Mouse (Mus musculus) neural tube, embryonic 12.5 days (tissue): Measurements from ENCODE around the gene Ptbp1. TPM values are rescaled to one million over a fixed set of nuclear protein-coding genes. Genes with fewer than 3 reads are reported as not detected.

Experiments
- ATAC-seq: fragments of 200-750 bp; cut with Nextera tagmentation; 2 replicates; pipeline ENCODE4 v1.8.0; 2017; ENCODE audit warnings: low read depth, mild to moderate bottlenecking, moderate TSS enrichment, moderate library complexity; ENCODE audit not compliant: low FRiP score
- H3K27ac ChIP-seq: fragments of 300-500 bp; sonication (generic); 2 replicates; pipeline ENCODE4 v1.5.1; 2016
- H3K27me3 ChIP-seq: fragments of 300-500 bp; sonication (generic); replicated peaks from 2 replicates; pipeline ENCODE4 v1.6.1; 2016; ENCODE audit warnings: mild to moderate bottlenecking
- H3K36me3 ChIP-seq: fragments of 300-500 bp; sonication (generic); 2 replicates; pipeline ENCODE4 v1.6.1; 2016; ENCODE audit warnings: mild to moderate bottlenecking
- H3K4me1 ChIP-seq: fragments of 300-500 bp; sonication (generic); 2 replicates; pipeline ENCODE4 v1.6.1; 2016
- H3K4me2 ChIP-seq: fragments of 300-500 bp; sonication (generic); replicated peaks from 2 replicates; pipeline ENCODE4 v1.6.1; 2016; ENCODE audit warnings: mild to moderate bottlenecking
- H3K4me3 ChIP-seq: fragments of 300-500 bp; sonication (generic); 2 replicates; pipeline ENCODE4 v1.5.1; 2016
- H3K9ac ChIP-seq: fragments of 300-500 bp; sonication (generic); 2 replicates; pipeline ENCODE4 v1.6.1; 2016; ENCODE audit warnings: mild to moderate bottlenecking
- H3K9me3 ChIP-seq: fragments of 300-500 bp; sonication (generic); 2 replicates; pipeline ENCODE4 v1.6.1; 2016; ENCODE audit warnings: mild to moderate bottlenecking
- WGBS: fragments of 180-500 bp; shearing (Covaris S2); methylation state at CpG from one replicate; pipeline ENCODE4 v1.1.7; 2016; 5-methylcytosine and 5-hydroxymethylcytosine counted together
- microRNA-seq: library from miRNA; unstranded; fragments of <30 nt; microRNA quantifications from one replicate; pipeline ENCODE4, GENCODE M21; 2017
- polyA plus RNA-seq: library from polyadenylated mRNA; unstranded; fragments of >200 nt; fragmentation: Nextera tagmentation; extraction: Ambion mirVana; gene quantifications from 2 replicates; pipeline ENCODE4 v1.2.1, GENCODE M21; 2016

Ptbp1 gene
- polyA plus RNA-seq, 1 experiment from 2014 or later, result 189 TPM

DNA sequence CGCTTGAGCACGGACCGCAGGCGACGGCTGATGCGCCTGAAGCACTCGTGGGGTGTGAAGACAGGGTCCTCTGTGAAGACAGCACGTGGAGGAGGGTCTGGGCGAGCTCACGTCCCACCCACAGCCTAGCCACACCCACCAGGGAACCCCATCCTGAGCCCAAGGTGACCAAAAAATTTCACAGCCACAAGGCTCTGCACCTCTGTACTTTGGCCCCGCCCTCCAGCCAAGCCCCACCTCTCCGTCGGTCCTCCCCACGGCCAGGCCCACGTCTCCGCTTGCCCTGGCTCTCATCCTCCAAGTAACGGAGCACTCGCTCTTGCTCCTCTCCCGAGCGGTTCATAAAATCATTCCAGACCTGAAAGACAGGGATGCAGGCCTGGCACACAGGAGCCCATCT, 58.2 kb downstream of the Ptbp1 start:
- ATAC-seq, result no peak
- no peak overlapping the region for H3K4me2 ChIP-seq
- no peak overlapping the region for H3K27ac ChIP-seq
- peaks cover 1% of the 10 kb centered on the region for H3K27me3 ChIP-seq
- peaks cover 21% of the 10 kb centered on the region for H3K36me3 ChIP-seq
- no peaks in the 10 kb centered on the region for H3K9me3 ChIP-seq
- WGBS, result 67% methylated on average over 20 of the region's 20 CpGs
- peaks cover 24% of the 10 kb centered on the region for H3K4me1 ChIP-seq
- no peak overlapping the region for H3K9ac ChIP-seq
- H3K4me3 ChIP-seq, result no peak overlapping the region

Small RNAs within 50 kb of the gene (microRNA-seq; reads per million reads assigned to microRNA genes)
- not detected for gene Mir6910

Other genes starting within 250 kb of the Ptbp1 start
- gene C2cd4c, start 240.4 kb upstream of the Ptbp1 start, polyA plus RNA-seq, result 0.09 TPM in 1 of 2 replicates, not detected in the other
- 35.5 and 43.9 TPM in 2 replicates for gene Shc2, start 216.5 kb upstream of the Ptbp1 start, polyA plus RNA-seq
- gene Odf3l2, start 208.7 kb upstream of the Ptbp1 start, polyA plus RNA-seq, result not detected in 2 replicates
- gene Madcam1, start 189.9 kb upstream of the Ptbp1 start, polyA plus RNA-seq, result 1.1 and 2.0 TPM in 2 replicates
- gene Tpgs1, start 185.1 kb upstream of the Ptbp1 start, polyA plus RNA-seq, result 75.2 and 79.6 TPM in 2 replicates
- gene Cdc34, start 172.2 kb upstream of the Ptbp1 start, polyA plus RNA-seq, result 136 and 141 TPM in 2 replicates
- 0.65 and 1.4 TPM in 2 replicates for gene Gzmm, start 165.4 kb upstream of the Ptbp1 start, polyA plus RNA-seq
- gene Bsg, start 149.9 kb upstream of the Ptbp1 start, polyA plus RNA-seq, result 634 and 639 TPM in 2 replicates
- gene Hcn2, start 137.8 kb upstream of the Ptbp1 start, polyA plus RNA-seq, result 0.61 and 0.79 TPM in 2 replicates
- gene Polrmt, start 107.8 kb upstream of the Ptbp1 start, polyA plus RNA-seq, result 44.7 and 44.9 TPM in 2 replicates
- gene Fgf22, start 99.4 kb upstream of the Ptbp1 start, polyA plus RNA-seq, result 0.55 and 1.2 TPM in 2 replicates
- gene Rnf126, start 87.5 kb upstream of the Ptbp1 start, polyA plus RNA-seq, result 115 and 118 TPM in 2 replicates
- 1.5 and 2.0 TPM in 2 replicates for gene Fstl3, start 77.2 kb upstream of the Ptbp1 start, polyA plus RNA-seq
- gene Prss57, start 63.5 kb upstream of the Ptbp1 start, polyA plus RNA-seq, result 0.16 and 0.42 TPM in 2 replicates
- 196 and 205 TPM in 2 replicates for gene Palm, start 60.9 kb upstream of the Ptbp1 start, polyA plus RNA-seq
- 1.6 and 2.3 TPM in 2 replicates for gene Misp, start 33.4 kb upstream of the Ptbp1 start, polyA plus RNA-seq
- 12.6 and 15.5 TPM in 2 replicates for gene Prtn3, start 20.0 kb downstream of the Ptbp1 start, polyA plus RNA-seq
- 296 and 301 TPM in 2 replicates for gene Plppr3, start 20.2 kb downstream of the Ptbp1 start, polyA plus RNA-seq
- gene Elane, start 31.8 kb downstream of the Ptbp1 start, polyA plus RNA-seq, result 0.34 and 0.53 TPM in 2 replicates
- not detected in 2 replicates for gene Cfd, start 36.4 kb downstream of the Ptbp1 start, polyA plus RNA-seq
- 60.5 and 62.6 TPM in 2 replicates for gene Med16, start 54.5 kb downstream of the Ptbp1 start, polyA plus RNA-seq
- gene Gm26602, start 56.4 kb downstream of the Ptbp1 start, polyA plus RNA-seq, result 28.4 and 40.5 TPM in 2 replicates
- 1.1 and 1.3 TPM in 2 replicates for gene Kiss1r, start 62.5 kb downstream of the Ptbp1 start, polyA plus RNA-seq
- 185 and 186 TPM in 2 replicates for gene R3hdm4, start 66.8 kb downstream of the Ptbp1 start, polyA plus RNA-seq
- gene Arid3a, start 72.6 kb downstream of the Ptbp1 start, polyA plus RNA-seq, result 4.9 and 7.7 TPM in 2 replicates
- 84.5 and 98.3 TPM in 2 replicates for gene Wdr18, start 105.7 kb downstream of the Ptbp1 start, polyA plus RNA-seq
- gene Grin3b, start 116.3 kb downstream of the Ptbp1 start, polyA plus RNA-seq, result 0.24 and 0.40 TPM in 2 replicates
- gene Tmem259, start 129.9 kb downstream of the Ptbp1 start, polyA plus RNA-seq, result 26.3 and 27.7 TPM in 2 replicates
- 106 and 107 TPM in 2 replicates for gene Cnn2, start 134.2 kb downstream of the Ptbp1 start, polyA plus RNA-seq
- 9.9 and 10.7 TPM in 2 replicates for gene Abca7, start 142.1 kb downstream of the Ptbp1 start, polyA plus RNA-seq
- gene Arhgap45, start 162.2 kb downstream of the Ptbp1 start, polyA plus RNA-seq, result 4.3 and 4.7 TPM in 2 replicates
- 160 and 166 TPM in 2 replicates for gene Polr2e, start 185.4 kb downstream of the Ptbp1 start, polyA plus RNA-seq
- gene Gpx4, start 192.7 kb downstream of the Ptbp1 start, polyA plus RNA-seq, result 499 and 515 TPM in 2 replicates